Mouse (Mus musculus) megakaryocyte, embryonic 14.5 days (primary cell): ENCODE measurements around the gene Ints12.

Experiments
- FLI1 ChIP-seq: IDR thresholded peaks from 2 replicates; pipeline ENCODE4 v1.6.1; 2012; ENCODE audit warnings: low read length, inconsistent platforms, mixed read lengths
- GATA1 ChIP-seq: IDR thresholded peaks from 3 replicates; pipeline ENCODE4 v1.6.1; 2012; ENCODE audit warnings: mixed read lengths, low read length, inconsistent platforms, borderline replicate concordance

GRCm38 (mm10) chr3:133131372-133131771 lies 39.7 kb downstream of the Ints12 start:
- no peak for TF ChIP-seq GATA1
- TF ChIP-seq FLI1 = no peak
